Mouse (Mus musculus): Measurements from ENCODE around the gene Lrsam1. TPM values are rescaled to one million over a fixed set of nuclear protein-coding genes. Genes with fewer than 3 reads are reported as not detected.

Lrsam1 gene
- polyA plus RNA-seq, 1 experiment from 2014 or later, result 6.6 TPM

DNA sequence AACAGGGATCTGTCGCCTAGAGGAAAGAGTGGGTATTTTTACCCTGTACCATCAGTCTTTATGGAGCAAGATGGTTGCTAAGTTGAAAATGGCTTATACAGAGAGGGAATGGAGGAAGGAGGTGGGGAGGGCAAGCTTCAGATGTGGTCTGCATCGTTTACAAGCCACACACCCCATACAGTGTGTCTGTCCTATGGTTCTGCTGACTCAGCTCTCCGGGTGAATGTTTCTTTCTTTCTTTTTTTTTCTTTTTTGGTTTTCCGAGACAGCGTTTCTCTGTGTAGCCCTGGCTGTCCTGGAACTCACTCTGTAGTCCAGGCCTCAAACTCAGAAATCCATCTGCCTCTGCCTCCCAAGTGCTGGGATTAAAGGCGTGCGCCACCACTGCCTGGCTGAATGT is 40.2 kb downstream of the Lrsam1 start:
- H3K9ac ChIP-seq, result no peak overlapping the region
- ATAC-seq (ENCODE audit: insufficient read depth) (no peak), DNase-seq (no peak)
- H3K27me3 ChIP-seq (ENCODE audit: insufficient read depth, low read length), result no peaks in the 10 kb centered on the region
- no peak overlapping the region for H3K4me3 ChIP-seq (ENCODE audit: low read depth, low read length)
- peaks cover 87% of the 10 kb centered on the region for H3K36me3 ChIP-seq (ENCODE audit: insufficient read depth)
- 85% methylated on average over 7 of the region's 7 CpGs for WGBS
- no peak overlapping the region for H3K4me2 ChIP-seq
- no peaks in the 10 kb centered on the region for H3K9me3 ChIP-seq (ENCODE audit: low read depth, low read length)
- no peaks in the 10 kb centered on the region for H3K4me1 ChIP-seq (ENCODE audit: insufficient read depth)
- no peak for TF ChIP-seq CTCF (IDR thresholded peaks at IDR 0.05; ENCODE audit: low read depth)
- H3K27ac ChIP-seq (ENCODE audit: low read depth), result no peak overlapping the region

DNA sequence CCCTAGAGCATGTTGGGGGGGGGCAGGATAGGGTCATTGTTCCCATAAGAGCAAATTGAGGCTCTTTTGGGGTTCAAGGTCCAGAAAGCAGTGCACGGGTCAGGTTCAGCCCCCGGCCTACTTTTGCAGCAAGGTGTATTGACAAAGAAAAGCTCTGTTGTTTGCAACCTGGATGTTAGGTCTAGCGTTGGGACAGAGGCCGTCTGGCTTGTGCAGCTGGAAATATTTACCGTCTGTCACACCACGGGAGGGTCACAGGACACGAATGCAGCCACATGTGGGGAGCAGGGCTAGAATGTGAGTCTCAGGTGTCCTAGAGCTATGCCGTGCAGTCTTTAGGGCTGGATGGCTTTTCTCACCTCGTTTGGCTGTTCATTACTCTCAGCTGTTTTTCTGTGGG is 43.0 kb downstream of the Lrsam1 start:
- 64% methylated on average over 9 of the region's 9 CpGs for WGBS
- H3K4me2 ChIP-seq, result no peak overlapping the region
- H3K9ac ChIP-seq, result no peak overlapping the region
- no peak overlapping the region for H3K27ac ChIP-seq (ENCODE audit: low read depth)
- H3K4me1 ChIP-seq (ENCODE audit: insufficient read depth), result peaks cover 10% of the 10 kb centered on the region
- no peak for DNase-seq
- ATAC-seq (ENCODE audit: insufficient read depth), result no peak
- H3K27me3 ChIP-seq (ENCODE audit: insufficient read depth, low read length), result no peaks in the 10 kb centered on the region
- no peak overlapping the region for H3K4me3 ChIP-seq (ENCODE audit: low read depth, low read length)
- H3K9me3 ChIP-seq (ENCODE audit: low read depth, low read length), result no peaks in the 10 kb centered on the region
- peaks cover 95% of the 10 kb centered on the region for H3K36me3 ChIP-seq (ENCODE audit: insufficient read depth)
- no peak for TF ChIP-seq CTCF (IDR thresholded peaks at IDR 0.05; ENCODE audit: low read depth)

DNA sequence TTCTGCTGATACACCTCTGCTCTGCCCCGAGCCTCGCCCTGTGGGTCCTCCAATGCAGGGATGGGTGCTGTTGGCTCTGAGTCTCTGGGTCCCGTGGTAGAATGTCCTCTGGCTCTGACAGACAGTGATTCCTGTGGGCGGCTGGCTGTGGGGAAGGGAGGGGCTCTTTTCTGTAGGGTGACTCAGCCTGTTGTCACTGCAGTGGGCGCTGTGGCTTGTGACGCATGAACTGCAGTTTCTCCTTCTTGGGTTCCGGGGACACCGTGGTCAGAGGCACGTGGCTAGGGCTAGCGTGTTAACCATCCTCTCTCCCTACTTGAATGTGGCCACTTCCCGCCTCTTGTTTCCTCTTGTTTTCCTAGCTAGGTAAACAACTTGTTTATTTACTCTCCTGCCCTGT is 43.9 kb downstream of the Lrsam1 start:
- no peak overlapping the region for H3K4me2 ChIP-seq
- no peak overlapping the region for H3K9ac ChIP-seq
- WGBS, result 77% methylated on average over 11 of the region's 11 CpGs
- DNase-seq (no peak), ATAC-seq (ENCODE audit: insufficient read depth) (no peak)
- H3K4me3 ChIP-seq (ENCODE audit: low read depth, low read length), result no peak overlapping the region
- TF ChIP-seq CTCF (IDR thresholded peaks at IDR 0.05; ENCODE audit: low read depth), result no peak
- H3K4me1 ChIP-seq (ENCODE audit: insufficient read depth), result peaks cover 10% of the 10 kb centered on the region
- no peaks in the 10 kb centered on the region for H3K9me3 ChIP-seq (ENCODE audit: low read depth, low read length)
- H3K36me3 ChIP-seq (ENCODE audit: insufficient read depth), result peaks cover 94% of the 10 kb centered on the region
- H3K27me3 ChIP-seq (ENCODE audit: insufficient read depth, low read length), result no peaks in the 10 kb centered on the region
- H3K27ac ChIP-seq (ENCODE audit: low read depth), result no peak overlapping the region

DNA sequence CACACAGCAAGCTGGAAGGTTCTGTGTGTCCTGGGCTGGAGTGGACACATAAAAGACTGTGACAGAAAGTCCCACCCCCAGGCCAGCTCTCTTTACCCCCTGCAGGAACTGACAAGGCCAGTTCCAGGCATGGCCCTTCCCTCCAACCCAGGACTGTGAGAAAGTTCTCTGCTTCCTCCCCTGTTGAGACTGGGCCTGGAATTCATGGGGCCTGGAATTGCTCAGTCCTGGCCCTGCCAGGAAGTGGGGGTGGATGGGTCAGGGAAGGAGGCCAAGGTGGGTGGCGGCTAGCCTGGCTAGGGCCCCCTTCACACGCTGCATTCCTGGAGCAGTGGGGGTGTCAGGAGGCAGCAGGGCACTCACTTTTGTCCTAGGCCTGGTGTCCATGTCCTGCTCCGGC is 46.5 kb downstream of the Lrsam1 start:
- Histone ChIP-seq H3K9me3 (ENCODE audit: low read depth, low read length) (no peaks in the 10 kb centered on the region), H3K4me3 (ENCODE audit: low read depth, low read length) (no peak overlapping the region), H3K4me2 (0 out of 2 replicates have a peak overlapping the region, but pooled peaks have one; percentile 8), H3K27ac (ENCODE audit: low read depth) (peak overlapping the region; percentile 87), H3K4me1 (ENCODE audit: insufficient read depth) (peaks cover 10% of the 10 kb centered on the region), H3K9ac (peak overlapping the region; percentile 43), H3K36me3 (ENCODE audit: insufficient read depth) (peaks cover 84% of the 10 kb centered on the region), H3K27me3 (ENCODE audit: insufficient read depth, low read length) (no peaks in the 10 kb centered on the region)
- 48% methylated on average over 3 of the region's 3 CpGs for WGBS
- DNase-seq (peak; percentile 75), ATAC-seq (ENCODE audit: insufficient read depth) (peak; percentile 77)
- no peak for TF ChIP-seq CTCF (IDR thresholded peaks at IDR 0.05; ENCODE audit: low read depth)

DNA sequence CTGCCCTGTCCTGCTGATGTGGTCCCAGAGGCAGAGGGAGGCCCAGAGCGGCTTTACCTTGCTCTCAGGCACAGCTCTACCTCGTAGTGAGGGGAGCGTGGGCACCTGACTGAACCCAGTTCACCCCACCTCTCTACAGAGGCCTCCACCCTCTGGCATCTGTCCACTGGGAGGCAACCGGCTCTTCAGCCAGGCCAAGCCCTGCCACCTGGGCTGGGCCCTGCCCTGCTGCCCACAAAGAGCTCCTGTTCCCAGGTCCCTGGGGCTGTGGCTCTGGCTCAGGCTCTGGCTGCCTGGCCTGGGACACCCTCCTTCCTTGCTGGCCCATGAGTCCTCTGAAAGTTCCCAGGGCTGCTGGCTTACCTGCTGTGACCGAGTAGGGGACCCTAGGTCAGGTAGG is 47.1 kb downstream of the Lrsam1 start:
- Histone ChIP-seq H3K9ac (peak overlapping the region; percentile 43), H3K4me1 (ENCODE audit: insufficient read depth) (peaks cover 10% of the 10 kb centered on the region), H3K4me2 (0 out of 2 replicates have a peak overlapping the region, but pooled peaks have one; percentile 8), H3K4me3 (ENCODE audit: low read depth, low read length) (no peak overlapping the region), H3K27me3 (ENCODE audit: insufficient read depth, low read length) (no peaks in the 10 kb centered on the region), H3K36me3 (ENCODE audit: insufficient read depth) (peaks cover 79% of the 10 kb centered on the region), H3K9me3 (ENCODE audit: low read depth, low read length) (no peaks in the 10 kb centered on the region), H3K27ac (ENCODE audit: low read depth) (peak overlapping the region; percentile 87)
- ATAC-seq (ENCODE audit: insufficient read depth) (no peak), DNase-seq (no peak)
- TF ChIP-seq CTCF (IDR thresholded peaks at IDR 0.05; ENCODE audit: low read depth), result no peak
- 78% methylated on average over 5 of the region's 5 CpGs for WGBS

DNA sequence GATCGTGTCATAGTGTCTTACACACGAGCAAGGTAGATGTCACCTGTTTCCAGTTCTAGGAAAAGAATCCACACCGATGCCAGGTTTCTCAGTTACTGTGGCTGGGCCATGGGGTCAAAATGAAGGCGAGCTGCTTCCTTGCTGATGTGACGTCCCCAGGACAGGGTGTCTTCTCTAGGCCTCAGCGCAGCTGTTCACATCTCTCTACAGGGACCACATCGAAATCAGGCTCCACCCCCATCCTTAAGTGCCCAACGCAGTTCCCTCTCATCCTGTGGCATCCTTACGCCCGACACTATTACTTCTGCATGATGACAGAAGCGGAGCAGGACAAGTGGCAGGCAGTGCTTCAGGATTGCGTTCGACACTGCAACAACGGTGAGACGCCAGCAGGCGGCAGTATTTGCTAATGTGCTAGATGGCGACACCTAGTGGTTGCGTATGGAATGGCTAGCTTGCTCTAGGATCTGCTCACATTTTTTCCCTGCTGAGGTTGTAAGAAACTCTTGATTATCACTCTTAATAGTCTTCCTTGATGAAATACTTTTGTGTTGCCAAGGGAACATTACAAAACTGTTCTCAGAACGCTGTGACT is 49.1 kb downstream of the Lrsam1 start:
- 28% methylated on average over 19 of the region's 19 CpGs for WGBS
- Histone ChIP-seq H3K4me1 (ENCODE audit: insufficient read depth) (peaks cover 30% of the 10 kb centered on the region), H3K4me3 (ENCODE audit: low read depth, low read length) (no peak overlapping the region), H3K27me3 (ENCODE audit: insufficient read depth, low read length) (no peaks in the 10 kb centered on the region), H3K36me3 (ENCODE audit: insufficient read depth) (peaks cover 66% of the 10 kb centered on the region), H3K4me2 (no peak overlapping the region), H3K9me3 (ENCODE audit: low read depth, low read length) (no peaks in the 10 kb centered on the region), H3K27ac (ENCODE audit: low read depth) (no peak overlapping the region), H3K9ac (no peak overlapping the region)
- ATAC-seq (ENCODE audit: insufficient read depth) (no peak), DNase-seq (peak; percentile 98)
- TF ChIP-seq CTCF (IDR thresholded peaks at IDR 0.05; ENCODE audit: low read depth), result peak; percentile 100

DNA sequence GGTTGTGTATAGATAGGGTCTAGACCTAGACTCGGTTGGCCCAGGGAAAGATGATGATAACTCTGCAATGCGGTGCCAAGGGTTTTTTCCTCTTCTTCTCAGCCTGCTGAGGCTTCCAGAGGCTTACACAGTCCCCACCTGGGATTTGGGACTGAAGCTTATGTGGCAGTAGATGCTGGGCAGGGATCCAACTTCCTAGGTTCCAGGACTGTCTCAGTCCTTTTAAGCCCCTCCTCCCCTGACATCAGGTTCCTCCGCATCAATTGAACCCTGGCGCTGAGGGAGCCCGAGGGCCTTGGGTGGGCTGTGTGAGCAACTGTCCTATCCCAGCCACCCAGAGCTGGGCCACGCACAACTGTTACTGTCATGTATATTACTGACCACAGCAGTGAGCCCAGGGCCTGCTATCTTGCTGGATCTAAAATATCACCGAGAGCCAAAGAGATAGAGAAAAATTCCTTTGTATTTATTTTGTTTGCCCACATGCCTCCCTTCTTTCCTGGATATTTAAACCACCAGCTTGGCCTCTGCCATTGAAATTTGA is 49.7 kb downstream of the Lrsam1 start:
- Histone ChIP-seq H3K36me3 (ENCODE audit: insufficient read depth) (peaks cover 63% of the 10 kb centered on the region), H3K4me1 (ENCODE audit: insufficient read depth) (peaks cover 31% of the 10 kb centered on the region), H3K9me3 (ENCODE audit: low read depth, low read length) (no peaks in the 10 kb centered on the region), H3K4me3 (ENCODE audit: low read depth, low read length) (no peak overlapping the region), H3K27me3 (ENCODE audit: insufficient read depth, low read length) (no peaks in the 10 kb centered on the region), H3K4me2 (no peak overlapping the region), H3K9ac (no peak overlapping the region), H3K27ac (ENCODE audit: low read depth) (no peak overlapping the region)
- DNase-seq (no peak), ATAC-seq (ENCODE audit: insufficient read depth) (no peak)
- 77% methylated on average over 7 of the region's 7 CpGs for WGBS
- no peak for TF ChIP-seq CTCF (IDR thresholded peaks at IDR 0.05; ENCODE audit: low read depth)
